ENCODE assay signal across 27 mouse cellular contexts in genomic region chr1:150125568-150125967, GRCm38 (mm10). TPM values are rescaled to one million over a fixed set of nuclear protein-coding genes. Genes with fewer than 3 reads are reported as not detected.
"Had no signal": no experiment of that assay in that cellular context is flagged by ENCODE, and none has a peak within 500 bp of the region (broad histone marks: within the 10 kb centered on the region; RNA-seq: fewer than 3 reads in every experiment).

No protein-coding gene starts in this region.

- H3K4me2 ChIP-seq: embryonic facial prominence, embryonic 12.5 days; embryonic facial prominence, embryonic 13.5 days; embryonic facial prominence, embryonic 15.5 days; forebrain, embryonic 12.5 days; forebrain, embryonic 13.5 days; forebrain, embryonic 15.5 days had no signal

- DNase-seq: cerebellum, adult 8-10 months; cerebellum, adult 9-10 months; cerebellum, adult 9-11 months; cerebellum, postnatal 10 days; cerebellum, postnatal 14 days; cerebellum, postnatal 25 days; cerebellum, postnatal 36 days; embryo, embryonic 11 days; forebrain, postnatal 0 days; gastrocnemius, adult 2 months; gastrocnemius, postnatal 10 days; gastrocnemius, postnatal 14 days; gastrocnemius, postnatal 25 days; gastrocnemius, postnatal 36 days; heart, adult 18-20 months; heart, adult 2 months had no signal

- H3K27me3 ChIP-seq: embryonic facial prominence, embryonic 12.5 days; embryonic facial prominence, embryonic 13.5 days; embryonic facial prominence, embryonic 15.5 days; forebrain, embryonic 12.5 days; forebrain, embryonic 13.5 days; forebrain, embryonic 15.5 days had no signal

- H3K4me3 ChIP-seq: embryonic facial prominence, embryonic 10.5 days; embryonic facial prominence, embryonic 12.5 days; embryonic facial prominence, embryonic 13.5 days; embryonic facial prominence, embryonic 15.5 days; erythroblast, embryonic 14.5 days; forebrain, embryonic 10.5 days; forebrain, embryonic 12.5 days; forebrain, embryonic 13.5 days; forebrain, embryonic 15.5 days; gastrocnemius, adult 2 months; heart, adult 2 months had no signal

- H3K4me1 ChIP-seq: embryonic facial prominence, embryonic 10.5 days; embryonic facial prominence, embryonic 12.5 days; embryonic facial prominence, embryonic 13.5 days; embryonic facial prominence, embryonic 15.5 days; forebrain, embryonic 10.5 days; forebrain, embryonic 12.5 days; forebrain, embryonic 13.5 days; forebrain, embryonic 15.5 days had no signal

- ATAC-seq: forebrain, embryonic 13.5 days; forebrain, embryonic 14.5 days; forebrain, embryonic 15.5 days; forebrain, embryonic 16.5 days; forebrain, postnatal 0 days had no signal

- H3K9ac ChIP-seq: embryonic facial prominence, embryonic 12.5 days; embryonic facial prominence, embryonic 13.5 days; embryonic facial prominence, embryonic 15.5 days; forebrain, embryonic 12.5 days; forebrain, embryonic 13.5 days; forebrain, embryonic 15.5 days; forebrain, postnatal 0 days had no signal

- H3K27ac ChIP-seq: embryonic facial prominence, embryonic 10.5 days; embryonic facial prominence, embryonic 12.5 days; embryonic facial prominence, embryonic 13.5 days; embryonic facial prominence, embryonic 15.5 days; forebrain, embryonic 10.5 days; forebrain, embryonic 12.5 days; forebrain, embryonic 13.5 days; forebrain, embryonic 15.5 days; gastrocnemius, adult 2 months; heart, adult 2 months had no signal

- H3K36me3 ChIP-seq: embryonic facial prominence, embryonic 10.5 days; embryonic facial prominence, embryonic 12.5 days; embryonic facial prominence, embryonic 13.5 days; embryonic facial prominence, embryonic 15.5 days; forebrain, embryonic 10.5 days; forebrain, embryonic 12.5 days; forebrain, embryonic 15.5 days had no signal

- H3K9me3 ChIP-seq: embryonic facial prominence, embryonic 10.5 days; embryonic facial prominence, embryonic 15.5 days; forebrain, embryonic 10.5 days; forebrain, embryonic 12.5 days; forebrain, embryonic 13.5 days; forebrain, embryonic 15.5 days had no signal

RNA-seq across cellular contexts. Expression of gene Ptgs2, which starts 25.7 kb away (rescaled TPM):
- polyA plus RNA-seq: erythroblast, embryonic 14.5 days; forebrain, embryonic 10.5 days; forebrain, embryonic 13.5 days; forebrain, embryonic 14.5 days; forebrain, embryonic 15.5 days; forebrain, embryonic 16.5 days had no signal
